Mouse (Mus musculus): ENCODE results near the gene Ap1b1.

Gene Ap1b1

DNA sequence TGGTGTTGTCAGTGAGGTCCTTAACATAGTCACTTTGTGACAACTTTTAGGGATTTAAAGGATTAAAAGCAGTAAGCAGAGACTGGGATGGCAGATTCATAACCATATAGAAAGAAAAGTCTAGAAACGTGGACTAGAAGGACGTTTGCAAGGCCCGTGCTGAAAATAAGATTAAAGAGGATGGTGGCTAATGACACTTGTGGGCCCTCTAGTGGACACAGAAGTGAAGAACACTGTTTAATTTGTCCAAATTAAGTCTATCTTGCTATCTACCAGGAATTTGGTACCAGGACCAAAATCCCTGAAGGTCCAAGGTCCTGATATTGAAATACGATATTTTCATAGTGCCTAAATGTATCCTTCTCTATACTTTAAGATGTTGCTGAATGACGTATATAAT is 2.4 kb upstream of the Ap1b1 start:
- no peak for DNase-seq (ENCODE audit: extremely low read depth, low read depth, low spot score)

GRCm38 (mm10) chr11:4984799-4985198 is 1.8 kb upstream of the Ap1b1 start:
- no peak for DNase-seq (ENCODE audit: extremely low read depth, low read depth, low spot score)

GRCm38 (mm10) chr11:4987487-4987852 is 846 bp downstream of the Ap1b1 start:
- no peak for DNase-seq (ENCODE audit: extremely low read depth, low read depth, low spot score)

DNA sequence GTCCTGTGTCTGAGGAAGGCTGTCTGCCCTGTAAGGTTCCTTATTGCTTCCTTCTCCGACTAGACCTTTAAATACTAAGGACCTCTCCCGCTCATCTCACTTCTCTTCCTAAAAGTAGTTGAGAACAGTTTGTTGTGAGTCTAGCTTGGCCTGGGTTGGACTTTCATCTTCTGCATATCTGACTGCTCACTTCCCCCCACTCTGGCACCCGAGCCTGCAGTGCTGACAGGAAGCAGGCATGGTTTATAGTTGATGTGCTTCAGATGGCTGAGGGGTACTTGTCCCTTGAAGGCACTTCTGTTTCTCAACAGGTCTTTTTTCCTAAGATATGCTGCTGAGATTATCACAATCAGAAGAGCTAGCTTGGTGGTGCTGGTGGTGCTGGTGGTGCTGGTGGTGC is 2.6 kb downstream of the Ap1b1 start:
- DNase-seq (ENCODE audit: extremely low read depth, low read depth, low spot score), result no peak

DNA sequence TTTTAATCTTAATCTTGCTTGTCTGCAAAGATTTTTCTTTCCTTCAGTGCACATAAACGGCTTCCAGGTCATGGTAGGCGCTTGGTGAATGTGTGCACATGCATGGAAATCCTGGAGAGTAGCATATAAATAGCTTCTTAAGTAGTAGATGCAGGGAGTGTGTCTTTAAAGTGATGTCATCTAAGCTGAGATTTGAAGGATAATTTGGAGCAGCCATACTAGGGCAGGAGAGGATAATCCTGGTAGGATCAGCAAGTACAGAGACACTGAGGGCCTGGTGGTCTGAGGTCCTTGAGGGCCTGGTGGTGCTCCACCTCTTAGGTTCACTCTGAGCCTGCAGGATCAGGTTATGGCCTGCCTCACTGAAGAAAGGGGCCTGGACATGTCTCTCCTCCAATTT is 5.8 kb downstream of the Ap1b1 start:
- DNase-seq (ENCODE audit: extremely low read depth, low read depth, low spot score), result no peak

GRCm38 (mm10) chr11:4995676-4996075 is 9.1 kb downstream of the Ap1b1 start:
- DNase-seq (ENCODE audit: extremely low read depth, low read depth, low spot score), result peak; percentile 86

DNA sequence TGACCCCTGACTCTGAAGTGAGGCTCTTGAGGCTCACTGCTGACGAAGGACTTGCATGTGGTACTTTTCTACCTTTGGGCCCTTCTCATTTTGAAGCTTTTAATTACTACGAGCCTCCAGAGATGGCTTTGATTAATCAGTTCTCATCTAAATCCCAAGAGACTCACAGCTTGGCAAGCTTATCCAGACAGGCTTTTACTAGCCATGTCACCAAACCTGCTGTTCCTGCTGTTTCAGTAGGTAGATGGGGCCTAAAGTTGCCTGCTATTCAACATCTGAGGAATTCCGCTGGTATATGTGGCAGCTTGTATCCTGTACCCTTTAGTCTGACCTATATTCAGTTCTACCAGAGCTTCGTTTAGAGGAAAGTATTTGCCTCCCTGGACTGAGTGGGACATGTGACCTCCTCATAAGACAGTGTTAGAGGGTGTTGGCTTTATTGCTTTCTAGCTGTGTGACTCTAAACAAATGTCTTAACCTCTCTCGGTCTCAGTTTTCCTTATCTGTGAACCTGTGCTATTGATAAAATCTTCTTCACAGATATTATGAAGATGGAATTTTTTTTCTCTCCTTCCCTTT is 10.1 kb downstream of the Ap1b1 start:
- peak; percentile 96 for DNase-seq (ENCODE audit: extremely low read depth, low read depth, low spot score)

DNA sequence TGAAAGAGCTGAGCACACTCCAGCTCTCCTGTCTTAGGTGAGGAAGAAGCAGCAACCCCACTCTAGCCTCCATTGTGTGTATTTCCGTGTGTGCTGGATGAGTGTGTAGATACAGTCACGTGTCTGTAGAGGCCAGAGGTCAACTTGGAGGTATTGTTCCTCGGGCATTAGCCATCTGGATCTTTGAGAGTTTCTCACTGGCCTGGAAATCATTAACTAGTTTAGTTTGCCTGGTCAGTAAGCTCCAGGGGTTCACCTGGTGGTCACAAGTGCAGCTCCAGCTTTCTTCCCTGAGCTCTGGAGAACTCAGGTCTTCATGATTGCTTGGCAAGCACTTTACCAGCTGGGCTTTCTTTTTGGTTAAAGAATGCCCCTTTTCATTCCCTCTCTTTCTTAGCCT is 11.7 kb downstream of the Ap1b1 start:
- no peak for DNase-seq (ENCODE audit: extremely low read depth, low read depth, low spot score)

GRCm38 (mm10) chr11:4998762-4999161 is 12.1 kb downstream of the Ap1b1 start:
- no peak for DNase-seq (ENCODE audit: extremely low read depth, low read depth, low spot score)

DNA sequence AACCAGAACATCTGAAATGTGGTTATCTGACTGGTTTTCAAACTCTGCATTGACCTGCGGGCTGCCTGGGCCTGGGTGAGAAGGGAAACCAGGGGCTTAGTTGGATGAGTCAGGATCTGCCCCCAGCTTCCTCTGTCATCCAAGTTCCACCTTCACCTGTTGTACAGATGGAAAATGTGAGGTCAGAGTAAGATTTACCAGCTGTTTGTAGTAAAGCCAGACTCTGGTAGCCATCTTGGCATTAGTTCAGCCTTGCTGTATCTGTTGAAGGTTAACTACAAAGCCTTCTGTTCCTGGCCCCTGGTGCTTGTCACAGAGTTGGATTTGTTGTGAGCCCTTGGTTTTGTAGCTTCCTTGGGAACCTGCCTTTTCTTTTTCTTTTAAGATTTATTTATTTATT is 13.6 kb downstream of the Ap1b1 start:
- DNase-seq (ENCODE audit: extremely low read depth, low read depth, low spot score), result no peak

DNA sequence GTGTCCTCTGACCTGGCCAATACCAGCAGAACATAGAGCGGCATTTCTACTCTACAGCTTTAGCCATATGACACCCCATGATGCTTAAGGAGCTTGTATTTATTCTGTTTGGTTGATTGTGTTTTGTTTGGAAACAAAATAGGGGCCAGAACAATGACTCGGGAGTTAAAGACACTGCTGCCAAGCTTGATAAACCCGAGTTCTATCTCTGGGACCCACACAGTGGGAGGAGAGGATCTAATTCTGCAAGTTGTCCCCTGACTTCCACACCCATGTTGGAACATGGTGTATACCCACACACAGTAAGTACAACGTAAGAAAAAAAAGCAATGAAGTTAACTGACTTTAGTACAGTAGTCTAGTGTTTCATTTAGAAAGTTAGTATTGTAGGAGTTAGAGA is 16.2 kb downstream of the Ap1b1 start:
- no peak for DNase-seq (ENCODE audit: extremely low read depth, low read depth, low spot score)

GRCm38 (mm10) chr11:5005528-5005927 is 18.9 kb downstream of the Ap1b1 start:
- DNase-seq (ENCODE audit: extremely low read depth, low read depth, low spot score), result no peak

- no peak for DNase-seq (ENCODE audit: extremely low read depth, low read depth, low spot score)
Observed at GRCm38 (mm10) chr11:5007186-5007585, 20.6 kb downstream of the Ap1b1 start.

DNA sequence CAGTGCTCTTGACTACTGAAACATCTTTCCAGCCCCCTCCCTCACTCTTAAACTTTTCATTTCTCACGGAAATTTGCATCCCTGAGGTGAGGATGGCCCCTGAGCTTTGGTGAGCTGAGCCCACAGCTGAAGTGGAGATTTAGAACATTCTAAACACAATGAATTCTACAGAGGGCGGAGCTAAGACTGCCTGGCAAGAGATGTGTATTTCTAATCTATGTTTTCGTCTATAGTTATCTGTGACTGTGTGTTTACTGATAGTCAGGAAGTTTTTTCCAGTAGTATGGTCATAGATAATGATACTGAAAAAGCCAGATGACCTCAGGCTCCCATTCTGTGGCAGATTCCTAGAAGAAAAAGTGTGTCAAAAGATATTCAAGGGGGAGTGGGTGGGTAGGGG is 22.2 kb downstream of the Ap1b1 start:
- no peak for DNase-seq (ENCODE audit: extremely low read depth, low read depth, low spot score)

DNA sequence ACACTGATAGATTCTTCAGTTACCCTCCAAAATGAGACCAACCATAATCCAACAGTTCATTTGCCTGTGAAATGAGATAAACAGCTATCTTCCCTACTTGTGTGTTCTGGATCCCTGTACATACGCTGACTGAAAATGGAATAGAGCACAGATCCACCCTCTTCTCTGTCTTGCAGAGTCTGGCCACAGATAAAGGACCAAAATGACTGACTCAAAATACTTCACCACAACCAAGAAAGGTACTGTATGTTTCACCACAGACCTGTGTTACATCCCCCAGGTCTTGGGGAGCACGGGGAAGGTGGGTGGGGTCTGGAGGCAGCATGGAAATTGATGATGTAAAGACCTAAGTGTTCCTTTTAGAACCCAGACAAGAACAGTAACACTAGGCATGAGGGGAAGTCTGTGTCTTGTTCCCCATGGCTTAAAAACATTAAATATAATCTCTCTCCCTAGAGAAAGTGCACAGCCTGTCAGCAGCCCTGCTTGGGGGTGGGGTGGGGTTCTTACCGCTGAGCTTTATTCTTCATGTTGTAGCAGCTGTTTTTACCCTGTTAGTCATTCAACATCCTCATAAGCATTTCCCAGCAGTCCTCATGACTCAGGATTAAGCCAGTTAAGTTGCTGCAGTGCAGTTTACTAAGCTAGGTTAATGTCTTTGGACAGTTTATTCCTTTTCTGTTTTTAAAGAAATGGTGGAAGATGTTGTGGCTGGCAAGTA is 22.9 kb downstream of the Ap1b1 start:
- no peak for DNase-seq (ENCODE audit: extremely low read depth, low read depth, low spot score)

DNA sequence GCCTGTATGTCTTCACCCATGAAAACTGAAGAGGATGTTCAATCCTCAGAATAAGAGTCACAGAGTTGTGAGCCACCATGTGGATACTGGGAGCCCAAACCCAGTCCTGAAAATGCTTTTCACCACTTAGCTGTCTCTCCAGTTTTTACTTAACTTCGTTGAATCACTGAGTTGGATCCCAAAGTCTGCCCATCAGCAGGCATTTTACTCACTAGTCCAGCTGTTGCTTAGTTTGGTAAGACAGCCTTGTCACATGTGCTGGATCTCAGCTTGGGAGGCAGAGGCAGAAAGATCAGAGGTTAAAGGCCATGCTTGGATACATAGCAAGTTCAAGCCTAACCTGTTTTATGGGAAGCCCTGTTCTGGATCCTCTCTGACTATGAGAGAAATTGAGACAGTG is 23.6 kb downstream of the Ap1b1 start:
- no peak for DNase-seq (ENCODE audit: extremely low read depth, low read depth, low spot score)

DNA sequence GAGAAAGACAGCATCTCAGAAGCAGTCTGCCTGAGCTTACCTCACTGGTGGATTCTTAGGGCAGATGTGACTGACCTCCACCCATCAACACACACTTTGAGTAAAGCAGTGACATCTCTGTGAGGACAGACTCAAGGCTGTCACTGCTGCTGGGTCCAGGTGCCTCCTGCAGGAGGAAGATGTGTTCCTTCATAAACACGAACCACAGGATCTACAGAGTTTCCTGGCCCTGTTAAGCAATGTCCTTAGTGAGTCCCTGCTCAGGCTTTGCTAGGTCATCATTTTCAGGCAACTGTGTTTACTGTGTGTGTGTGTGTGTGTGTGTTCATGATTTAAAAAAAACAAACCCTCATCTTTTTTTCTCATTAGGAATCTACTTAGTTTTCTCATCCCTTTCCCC is 24.9 kb downstream of the Ap1b1 start:
- DNase-seq (ENCODE audit: extremely low read depth, low read depth, low spot score), result no peak

GRCm38 (mm10) chr11:5012213-5012715 is 25.6 kb downstream of the Ap1b1 start:
- no peak for DNase-seq (ENCODE audit: extremely low read depth, low read depth, low spot score)

DNA sequence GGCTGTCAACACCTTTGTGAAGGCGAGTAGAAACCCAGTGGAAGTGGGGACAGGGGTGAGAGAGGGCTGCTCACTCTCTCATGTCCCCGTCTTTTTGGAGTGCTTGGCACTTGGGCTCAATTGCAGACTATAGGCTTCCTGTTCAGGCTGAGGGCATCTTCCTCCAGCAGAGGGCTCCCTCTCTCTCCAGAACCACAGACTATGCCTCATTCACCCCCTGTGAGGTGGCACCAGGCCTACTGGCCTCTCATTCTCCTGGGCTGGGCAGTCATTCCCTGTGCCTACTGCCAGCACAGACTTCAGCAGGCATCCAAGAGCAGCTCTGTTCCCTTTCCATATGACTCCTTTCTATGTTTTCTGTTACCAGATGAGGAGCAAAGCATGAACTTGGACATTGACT is 29.1 kb downstream of the Ap1b1 start:
- DNase-seq (ENCODE audit: extremely low read depth, low read depth, low spot score), result no peak

- no peak for DNase-seq (ENCODE audit: extremely low read depth, low read depth, low spot score)
Observed at GRCm38 (mm10) chr11:5016286-5016685, 29.7 kb downstream of the Ap1b1 start.

DNA sequence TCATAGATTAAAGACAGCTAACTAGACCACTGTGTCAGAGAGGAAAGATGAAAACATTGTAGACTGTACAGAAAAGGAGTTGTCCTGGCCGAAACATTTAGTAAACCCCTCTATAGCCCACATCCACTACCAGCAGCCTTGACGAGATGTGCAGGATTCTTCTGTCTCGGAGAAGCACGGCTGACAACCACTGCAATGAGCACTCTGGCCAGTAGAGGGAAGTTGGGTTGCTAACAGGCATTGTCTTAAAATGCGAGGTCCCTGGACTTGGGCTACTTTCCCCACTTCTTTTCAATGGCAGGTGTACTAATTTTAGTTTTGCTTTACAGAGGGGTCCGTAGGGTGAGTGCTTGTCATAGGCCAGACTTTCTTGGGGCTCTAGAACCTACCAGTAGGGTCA is 30.9 kb downstream of the Ap1b1 start:
- no peak for DNase-seq (ENCODE audit: extremely low read depth, low read depth, low spot score)

DNA sequence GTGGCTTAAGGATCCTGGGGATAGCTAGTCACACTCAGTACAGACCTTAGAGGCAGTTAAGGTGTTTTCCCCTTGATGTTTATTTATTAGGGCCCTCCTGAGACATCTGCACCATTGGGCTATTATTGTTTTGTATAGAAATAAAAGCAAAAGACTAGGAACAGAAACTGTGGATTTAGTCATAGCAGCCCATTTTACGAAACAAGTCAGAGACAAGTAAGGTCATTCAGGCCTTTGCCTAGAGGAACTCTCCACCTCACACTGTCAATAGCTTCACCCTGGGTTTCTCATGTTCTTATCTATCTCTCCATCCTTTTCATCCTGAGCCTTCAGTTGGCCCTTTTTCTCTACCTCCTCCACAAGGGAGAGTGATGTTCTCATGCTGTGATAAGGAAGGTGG is 38.5 kb downstream of the Ap1b1 start:
- DNase-seq (ENCODE audit: extremely low read depth, low read depth, low spot score), result no peak

GRCm38 (mm10) chr11:5028228-5028627 is 41.6 kb downstream of the Ap1b1 start:
- no peak for DNase-seq (ENCODE audit: extremely low read depth, low read depth, low spot score)
